Mouse (Mus musculus): ENCODE data around the gene Ms4a7. TPM values are rescaled to one million over a fixed set of nuclear protein-coding genes. Genes with fewer than 3 reads are reported as not detected.

Ms4a7 gene
- polyA plus RNA-seq (2015; fragmentation: Nextera tagmentation; extraction: Ambion mirVana): 1.1 and 1.5 TPM in 2 replicates

GRCm38 (mm10) chr19:11335932-11336331 is at the start of gene Ms4a7:
TSS of gene Ms4a7 (minus strand) at chr19:11336146.
- WGBS (ENCODE audit: insufficient replicate concordance): 27% methylated on average over 6 of the region's 6 CpGs
- no peaks in the 10 kb centered on the region for H3K4me1 ChIP-seq (ENCODE audit: control insufficient read depth, low read depth, low read length)

DNA sequence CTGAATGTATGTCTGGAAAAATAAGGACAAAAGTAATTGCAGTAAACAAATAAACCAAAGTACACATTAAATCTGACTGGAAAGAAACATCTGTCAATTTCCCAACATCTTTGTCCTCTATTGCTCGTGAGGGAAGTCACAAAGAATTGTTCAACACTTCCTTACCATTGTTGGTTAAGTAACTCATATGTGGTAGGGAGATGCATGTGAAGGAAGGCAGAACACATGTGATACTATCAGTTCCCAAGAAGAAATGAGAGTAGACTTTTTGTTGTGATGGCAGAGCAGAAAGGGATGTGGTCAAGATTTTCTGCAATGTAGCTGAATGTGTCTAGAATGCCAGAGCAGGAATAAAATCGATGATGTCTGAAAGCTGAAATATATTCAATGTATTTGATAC is 40.5 kb upstream of the Ms4a7 start:
- H3K4me3 ChIP-seq (ENCODE audit: low read depth, low read length): no peak overlapping the region
- no peak overlapping the region for H3K27ac ChIP-seq (ENCODE audit: low read length)
- WGBS (ENCODE audit: insufficient replicate concordance): 36% methylated on average over 2 of the region's 2 CpGs
- no peaks in the 10 kb centered on the region for H3K27me3 ChIP-seq (ENCODE audit: control insufficient read depth, insufficient read depth, low read depth, low read length)
- H3K4me1 ChIP-seq (ENCODE audit: control insufficient read depth, low read depth, low read length): no peaks in the 10 kb centered on the region
- no peak overlapping the region for H3K9ac ChIP-seq (ENCODE audit: low read depth, low read length)
- H3K4me2 ChIP-seq (ENCODE audit: low read depth, low read length): no peak overlapping the region
- no peaks in the 10 kb centered on the region for H3K9me3 ChIP-seq (replicated peaks; ENCODE audit: control insufficient read depth, low read length)
- H3K36me3 ChIP-seq (ENCODE audit: control insufficient read depth, insufficient read depth): no peaks in the 10 kb centered on the region
- no peak for ATAC-seq (ENCODE audit: low read depth)

More at GRCm38 (mm10) chr19:11335932-11336331, at the start of gene Ms4a7:
- Histone ChIP-seq H3K4me2 (ENCODE audit: low read depth, low read length) (no peak within 1 kb of the TSS), H3K27ac (ENCODE audit: low read length) (no peak within 1 kb of the TSS), H3K36me3 (ENCODE audit: control insufficient read depth, insufficient read depth) (no peaks in the 10 kb centered on the region), H3K4me3 (ENCODE audit: low read depth, low read length) (no peak within 1 kb of the TSS), H3K27me3 (ENCODE audit: control insufficient read depth, insufficient read depth, low read depth, low read length) (no peaks in the 10 kb centered on the region), H3K9me3 (replicated peaks; ENCODE audit: control insufficient read depth, low read length) (no peaks in the 10 kb centered on the region), H3K9ac (ENCODE audit: low read depth, low read length) (no peak within 1 kb of the TSS)
- ATAC-seq (ENCODE audit: low read depth): no peak

GRCm38 (mm10) chr19:11375273-11375672 is 39.3 kb upstream of the Ms4a7 start, which contains the start of gene Ms4a4a:
TSS of gene Ms4a4a (plus strand) at chr19:11375523.
- H3K4me3 ChIP-seq (ENCODE audit: low read depth, low read length): no peak within 1 kb of the TSS
- no peaks in the 10 kb centered on the region for H3K36me3 ChIP-seq (ENCODE audit: control insufficient read depth, insufficient read depth)
- no peak within 1 kb of the TSS for H3K9ac ChIP-seq (ENCODE audit: low read depth, low read length)
- H3K4me1 ChIP-seq (ENCODE audit: control insufficient read depth, low read depth, low read length): no peaks in the 10 kb centered on the region
- H3K9me3 ChIP-seq (replicated peaks; ENCODE audit: control insufficient read depth, low read length): no peaks in the 10 kb centered on the region
- no peak for ATAC-seq (ENCODE audit: low read depth)
- H3K27ac ChIP-seq (ENCODE audit: low read length): no peak within 1 kb of the TSS
- no peak within 1 kb of the TSS for H3K4me2 ChIP-seq (ENCODE audit: low read depth, low read length)
- 61% methylated on average over 2 of the region's 2 CpGs for WGBS (ENCODE audit: insufficient replicate concordance)
- no peaks in the 10 kb centered on the region for H3K27me3 ChIP-seq (ENCODE audit: control insufficient read depth, insufficient read depth, low read depth, low read length)

DNA sequence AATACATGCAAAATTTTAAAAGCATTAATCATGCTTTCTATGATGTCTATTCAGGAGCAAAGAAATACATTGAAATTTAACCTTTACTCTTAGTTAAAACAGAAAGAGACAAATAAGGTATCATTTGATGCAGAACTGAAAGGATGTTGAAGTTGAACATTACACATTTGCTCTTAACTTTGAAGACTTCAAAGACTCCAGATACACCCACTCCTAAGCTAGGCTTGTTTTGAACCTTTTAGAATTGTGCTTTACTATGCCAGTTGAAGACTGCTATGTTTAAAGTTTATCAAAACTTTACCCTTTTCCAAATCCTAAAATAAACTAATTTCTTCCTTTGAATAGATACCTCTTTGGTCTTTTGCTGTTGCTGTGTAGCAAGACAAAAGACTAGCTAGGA is 35.2 kb upstream of the Ms4a7 start:
- no peak overlapping the region for H3K27ac ChIP-seq (ENCODE audit: low read length)
- no peak for ATAC-seq (ENCODE audit: low read depth)
- H3K9ac ChIP-seq (ENCODE audit: low read depth, low read length): no peak overlapping the region
- no peaks in the 10 kb centered on the region for H3K4me1 ChIP-seq (ENCODE audit: control insufficient read depth, low read depth, low read length)
- H3K4me2 ChIP-seq (ENCODE audit: low read depth, low read length): no peak overlapping the region
- no peaks in the 10 kb centered on the region for H3K27me3 ChIP-seq (ENCODE audit: control insufficient read depth, insufficient read depth, low read depth, low read length)
- no peaks in the 10 kb centered on the region for H3K9me3 ChIP-seq (replicated peaks; ENCODE audit: control insufficient read depth, low read length)
- no peak overlapping the region for H3K4me3 ChIP-seq (ENCODE audit: low read depth, low read length)
- no peaks in the 10 kb centered on the region for H3K36me3 ChIP-seq (ENCODE audit: control insufficient read depth, insufficient read depth)

DNA sequence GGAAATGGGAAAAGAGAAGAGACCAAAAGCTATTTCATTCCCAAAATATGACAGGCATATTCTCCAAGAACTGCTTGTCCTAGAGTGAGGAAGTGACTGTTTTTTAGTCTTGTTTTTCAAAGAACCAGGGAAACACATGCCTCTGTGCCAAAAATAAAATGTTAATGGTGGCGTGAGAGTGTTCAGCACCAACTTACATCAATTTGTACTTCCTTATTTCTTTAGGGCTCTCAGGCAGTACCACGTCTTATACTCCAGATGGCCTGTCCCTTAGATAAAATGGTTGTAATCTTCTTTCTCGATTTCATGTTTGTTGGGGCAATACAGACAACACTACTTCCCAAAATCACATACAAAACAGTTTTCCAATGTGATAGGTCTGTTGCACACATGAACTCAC is 32.4 kb upstream of the Ms4a7 start:
- 31% methylated on average over 3 of the region's 3 CpGs for WGBS (ENCODE audit: insufficient replicate concordance)
- Histone ChIP-seq H3K4me1 (ENCODE audit: control insufficient read depth, low read depth, low read length) (no peaks in the 10 kb centered on the region), H3K27me3 (ENCODE audit: control insufficient read depth, insufficient read depth, low read depth, low read length) (no peaks in the 10 kb centered on the region), H3K36me3 (ENCODE audit: control insufficient read depth, insufficient read depth) (no peaks in the 10 kb centered on the region), H3K9me3 (replicated peaks; ENCODE audit: control insufficient read depth, low read length) (no peaks in the 10 kb centered on the region), H3K4me3 (ENCODE audit: low read depth, low read length) (no peak overlapping the region), H3K4me2 (ENCODE audit: low read depth, low read length) (no peak overlapping the region), H3K27ac (ENCODE audit: low read length) (no peak overlapping the region), H3K9ac (ENCODE audit: low read depth, low read length) (no peak overlapping the region)
- no peak for ATAC-seq (ENCODE audit: low read depth)

DNA sequence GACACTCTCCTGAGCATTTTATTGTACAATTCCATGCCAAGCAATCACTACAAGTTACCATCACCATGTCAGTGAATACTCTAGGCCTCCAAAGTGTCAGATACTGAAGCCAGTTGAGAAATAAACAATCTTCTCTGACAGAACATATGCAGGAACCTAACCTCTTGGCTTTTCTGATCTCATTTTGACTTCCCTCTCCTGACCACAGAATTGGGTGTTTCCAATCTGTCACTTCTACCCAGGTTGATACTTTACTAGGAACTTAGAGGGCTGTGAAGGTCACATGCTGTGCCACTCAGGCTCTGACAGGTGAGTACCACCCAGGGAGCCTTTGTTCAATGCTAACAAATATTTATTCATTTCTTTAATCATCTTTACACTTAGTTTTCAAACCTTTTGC is 26.1 kb upstream of the Ms4a7 start:
- Histone ChIP-seq H3K9me3 (replicated peaks; ENCODE audit: control insufficient read depth, low read length) (no peaks in the 10 kb centered on the region), H3K27ac (ENCODE audit: low read length) (no peak overlapping the region), H3K4me1 (ENCODE audit: control insufficient read depth, low read depth, low read length) (no peaks in the 10 kb centered on the region), H3K27me3 (ENCODE audit: control insufficient read depth, insufficient read depth, low read depth, low read length) (no peaks in the 10 kb centered on the region), H3K36me3 (ENCODE audit: control insufficient read depth, insufficient read depth) (no peaks in the 10 kb centered on the region), H3K4me2 (ENCODE audit: low read depth, low read length) (no peak overlapping the region), H3K4me3 (ENCODE audit: low read depth, low read length) (no peak overlapping the region), H3K9ac (ENCODE audit: low read depth, low read length) (no peak overlapping the region)
- ATAC-seq (ENCODE audit: low read depth): no peak

DNA sequence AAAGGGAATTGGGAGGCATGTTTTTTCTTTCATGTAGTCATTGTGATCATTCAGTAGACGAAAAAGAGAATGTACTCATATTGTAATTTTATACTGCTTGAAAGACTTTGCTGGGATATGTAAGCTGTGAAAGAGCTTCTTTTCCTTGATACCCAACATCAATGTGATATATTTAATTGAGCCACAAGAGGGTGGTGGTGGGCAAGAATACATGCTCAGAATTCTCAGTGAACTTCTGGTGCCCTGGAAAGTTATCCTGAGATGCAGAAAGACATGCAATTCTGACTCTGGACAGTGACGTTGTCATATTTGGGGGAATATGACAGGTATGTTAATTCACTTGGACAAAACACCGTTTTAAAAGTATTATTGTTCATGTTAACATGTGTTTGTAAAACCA is 24.2 kb upstream of the Ms4a7 start:
- Histone ChIP-seq H3K36me3 (ENCODE audit: control insufficient read depth, insufficient read depth) (no peaks in the 10 kb centered on the region), H3K4me2 (ENCODE audit: low read depth, low read length) (no peak overlapping the region), H3K27me3 (ENCODE audit: control insufficient read depth, insufficient read depth, low read depth, low read length) (no peaks in the 10 kb centered on the region), H3K4me3 (ENCODE audit: low read depth, low read length) (no peak overlapping the region), H3K4me1 (ENCODE audit: control insufficient read depth, low read depth, low read length) (no peaks in the 10 kb centered on the region), H3K27ac (ENCODE audit: low read length) (no peak overlapping the region), H3K9me3 (replicated peaks; ENCODE audit: control insufficient read depth, low read length) (no peaks in the 10 kb centered on the region), H3K9ac (ENCODE audit: low read depth, low read length) (no peak overlapping the region)
- 45% methylated on average over 3 of the region's 3 CpGs for WGBS (ENCODE audit: insufficient replicate concordance)
- ATAC-seq (ENCODE audit: low read depth): no peak

DNA sequence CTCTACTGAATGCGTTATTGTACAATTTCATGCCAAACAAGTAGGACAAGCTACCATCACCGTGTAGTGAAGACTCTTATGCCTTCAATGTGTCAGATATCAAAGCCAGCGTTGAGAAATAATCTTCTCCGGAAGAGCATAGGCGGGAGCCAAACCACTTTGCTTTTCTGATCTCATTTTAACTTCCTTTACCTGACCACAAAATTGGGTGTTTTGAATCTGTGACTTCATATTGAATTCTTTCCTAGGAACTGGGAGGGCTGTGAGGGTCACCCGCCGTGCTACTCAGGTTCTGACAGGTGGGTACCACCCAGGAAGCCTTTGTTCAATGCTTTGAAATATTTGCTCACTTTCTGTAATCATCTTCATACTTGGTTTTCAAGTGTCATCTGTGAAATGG is 19.8 kb upstream of the Ms4a7 start:
- 32% methylated on average over 7 of the region's 7 CpGs for WGBS (ENCODE audit: insufficient replicate concordance)
- no peak overlapping the region for H3K9ac ChIP-seq (ENCODE audit: low read depth, low read length)
- no peaks in the 10 kb centered on the region for H3K36me3 ChIP-seq (ENCODE audit: control insufficient read depth, insufficient read depth)
- H3K9me3 ChIP-seq (replicated peaks; ENCODE audit: control insufficient read depth, low read length): no peaks in the 10 kb centered on the region
- no peak overlapping the region for H3K27ac ChIP-seq (ENCODE audit: low read length)
- H3K4me1 ChIP-seq (ENCODE audit: control insufficient read depth, low read depth, low read length): no peaks in the 10 kb centered on the region
- no peak overlapping the region for H3K4me3 ChIP-seq (ENCODE audit: low read depth, low read length)
- no peak overlapping the region for H3K4me2 ChIP-seq (ENCODE audit: low read depth, low read length)
- ATAC-seq (ENCODE audit: low read depth): no peak
- no peaks in the 10 kb centered on the region for H3K27me3 ChIP-seq (ENCODE audit: control insufficient read depth, insufficient read depth, low read depth, low read length)

GRCm38 (mm10) chr19:11351878-11352277 is 15.9 kb upstream of the Ms4a7 start:
- Histone ChIP-seq H3K27me3 (ENCODE audit: control insufficient read depth, insufficient read depth, low read depth, low read length) (no peaks in the 10 kb centered on the region), H3K9ac (ENCODE audit: low read depth, low read length) (no peak overlapping the region), H3K4me1 (ENCODE audit: control insufficient read depth, low read depth, low read length) (no peaks in the 10 kb centered on the region), H3K4me3 (ENCODE audit: low read depth, low read length) (no peak overlapping the region), H3K4me2 (ENCODE audit: low read depth, low read length) (no peak overlapping the region), H3K36me3 (ENCODE audit: control insufficient read depth, insufficient read depth) (no peaks in the 10 kb centered on the region), H3K27ac (ENCODE audit: low read length) (no peak overlapping the region), H3K9me3 (replicated peaks; ENCODE audit: control insufficient read depth, low read length) (no peaks in the 10 kb centered on the region)
- no peak for ATAC-seq (ENCODE audit: low read depth)
- 28% methylated on average over 3 of the region's 3 CpGs for WGBS (ENCODE audit: insufficient replicate concordance)

Measured in liver, embryonic 16.5 days (tissue).